In the genomic region with DNA sequence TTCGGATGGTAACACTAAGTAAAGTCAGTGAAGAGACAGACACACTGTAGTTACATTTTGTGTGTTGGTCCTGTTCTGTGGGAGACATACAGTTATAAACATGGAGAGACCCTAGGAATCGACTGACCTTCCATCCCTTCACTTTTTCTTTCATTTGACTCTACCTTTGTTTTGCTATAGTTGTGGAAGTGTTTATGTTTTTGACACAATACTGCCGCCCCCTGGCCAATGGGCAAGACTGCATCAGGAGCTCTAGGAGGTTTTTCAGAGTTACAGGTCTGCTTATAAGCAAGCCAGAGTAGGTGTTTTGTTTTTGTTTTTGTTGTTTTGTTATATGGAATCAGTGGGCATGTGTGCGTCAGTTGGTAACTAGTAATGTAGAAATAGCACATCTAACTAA, we compare ENCODE assay signal across 7 mouse cellular contexts.
A peak's percentile ranks its signal among the peaks of the same experiment; 100 is the strongest.
DNase-seq lines count a peak whose midpoint lies in the region; ATAC-seq and TF ChIP-seq lines count a peak whose summit lies in the region.

No protein-coding gene starts in this region.

- no peaks in the 10 kb centered on the region for H3K9me3 ChIP-seq in lung, embryonic 14.5 days (ENCODE audit: low read depth, low read length)

- DNase-seq in 416B (ENCODE audit: low read depth): peak; percentile 79
- DNase-seq in CD4-positive helper T cell, adult 2 months (ENCODE audit: low read depth, low spot score): peak; percentile 69
- peak; percentile 84 for DNase-seq in brain, adult 2 months (ENCODE audit: low read depth, low spot score)
- DNase-seq in forelimb bud, embryonic 11.5 days (ENCODE audit: low read depth, low spot score): peak; percentile 51
- DNase-seq in kidney, postnatal 4 days: peak; percentile 77 to 79
- peak; percentile 83 for DNase-seq in lung, embryonic 14.5 days

- no peak overlapping the region for H3K27ac ChIP-seq in lung, embryonic 14.5 days (ENCODE audit: low read depth)
- no peak overlapping the region for H3K27ac ChIP-seq in small intestine, adult 2 months (ENCODE audit: insufficient read depth, low read depth, low read length)

- 41% methylated on average over 4 of the region's 4 CpGs for WGBS in lung, embryonic 14.5 days
- WGBS in small intestine, adult 2 months: 46% methylated on average over 4 of the region's 4 CpGs

- no peak for ATAC-seq in lung, embryonic 14.5 days (ENCODE audit: insufficient read depth)

- 0 out of 2 replicates have a peak, but pooled peaks cover 15% of the 10 kb centered on the region for H3K36me3 ChIP-seq in lung, embryonic 14.5 days (ENCODE audit: insufficient read depth)
- H3K36me3 ChIP-seq in small intestine, adult 2 months (ENCODE audit: control insufficient read depth, insufficient read depth, low read length): peaks cover 14% of the 10 kb centered on the region

- no peaks in the 10 kb centered on the region for H3K4me1 ChIP-seq in lung, embryonic 14.5 days (ENCODE audit: insufficient read depth)
- peaks cover 4% of the 10 kb centered on the region; the same call in 1 of the 2 replicates for H3K4me1 ChIP-seq in small intestine, adult 2 months (ENCODE audit: control insufficient read depth, insufficient read depth, insufficient read length, low read length)

- peak; percentile 79 for TF ChIP-seq CTCF in lung, embryonic 14.5 days (IDR thresholded peaks at IDR 0.05; ENCODE audit: low read depth)
- TF ChIP-seq CTCF in small intestine, adult 2 months (IDR thresholded peaks at IDR 0.05; ENCODE audit: extremely low read depth, insufficient read length, insufficient replicate concordance, low read depth, low read length): peak; percentile 67; the same call in 1 of the 2 replicates

- no peak overlapping the region for H3K4me2 ChIP-seq in lung, embryonic 14.5 days

- H3K4me3 ChIP-seq in lung, embryonic 14.5 days (ENCODE audit: low read depth, low read length): no peak overlapping the region
- H3K4me3 ChIP-seq in small intestine, adult 2 months (ENCODE audit: low read depth, low read length): no peak overlapping the region

- TF ChIP-seq POLR2A in small intestine, adult 2 months (IDR thresholded peaks at IDR 0.05; ENCODE audit: low read depth, low read length): no peak

- H3K27me3 ChIP-seq in lung, embryonic 14.5 days (ENCODE audit: insufficient read depth, low read length): no peaks in the 10 kb centered on the region
- H3K27me3 ChIP-seq in small intestine, adult 2 months (ENCODE audit: control insufficient read depth, insufficient read depth, low read length): no peaks in the 10 kb centered on the region

- no peak overlapping the region for H3K9ac ChIP-seq in lung, embryonic 14.5 days
